Mouse (Mus musculus) intestine, postnatal 0 days (tissue): ENCODE results near the gene Polh. TPM values are rescaled to one million over a fixed set of nuclear protein-coding genes. Genes with fewer than 3 reads are reported as not detected.

Experiments used
- ATAC-seq: fragments of 200-750 bp; cut with Nextera tagmentation; 2 replicates; pipeline ENCODE4 v1.8.0; 2017; ENCODE audit warnings: mild to moderate bottlenecking, moderate TSS enrichment, moderate library complexity
- H3K27ac ChIP-seq: fragments of 300-500 bp; sonication (generic); 2 replicates; pipeline ENCODE4 v1.5.1; 2014; ENCODE audit warnings: mild to moderate bottlenecking, low read depth, low read length, moderate library complexity
- H3K27me3 ChIP-seq: fragments of 300-500 bp; sonication (generic); replicated peaks from 2 replicates; pipeline ENCODE4 v1.6.1; 2014; ENCODE audit warnings: low read length, mixed read lengths; ENCODE audit not compliant: control insufficient read depth, insufficient read depth
- H3K36me3 ChIP-seq: fragments of 300-500 bp; sonication (generic); 2 replicates; pipeline ENCODE4 v1.6.1; 2014; ENCODE audit warnings: mild to moderate bottlenecking, moderate library complexity; ENCODE audit not compliant: control insufficient read depth, insufficient read depth
- H3K4me1 ChIP-seq: fragments of 300-500 bp; sonication (generic); replicated peaks from 2 replicates; pipeline ENCODE4 v1.6.1; 2014; ENCODE audit warnings: antibody characterized with exemption, low read length, mixed read lengths; ENCODE audit not compliant: control insufficient read depth, insufficient read depth
- H3K4me2 ChIP-seq: fragments of 300-500 bp; sonication (generic); replicated peaks from 2 replicates; pipeline ENCODE4 v1.6.1; 2014; ENCODE audit warnings: low read depth, mild to moderate bottlenecking, moderate library complexity
- H3K4me3 ChIP-seq: fragments of 300-500 bp; sonication (generic); 2 replicates; pipeline ENCODE4 v1.5.1; 2014; ENCODE audit warnings: low read depth, low read length
- H3K9ac ChIP-seq: fragments of 300-500 bp; sonication (generic); 2 replicates; pipeline ENCODE4 v1.6.1; 2014; ENCODE audit warnings: mild to moderate bottlenecking, low read depth, low read length
- H3K9me3 ChIP-seq: fragments of 300-500 bp; sonication (generic); 2 replicates; pipeline ENCODE4 v1.6.1; 2016; ENCODE audit warnings: mixed run types; ENCODE audit not compliant: control insufficient read depth
- CTCF ChIP-seq: sonication (generic); IDR thresholded peaks from 2 replicates; pipeline ENCODE4 v1.5.1; 2016; ENCODE audit warnings: low read depth, mild to moderate bottlenecking, control low read depth, antibody characterized with exemption, moderate library complexity
- WGBS: fragments of 180-500 bp; shearing (Covaris S2); extraction: QIAGEN DNeasy Blood & Tissue Kit; methylation state at CpG from one replicate; pipeline ENCODE4 v1.1.7; 2014; 5-methylcytosine and 5-hydroxymethylcytosine counted together
- polyA plus RNA-seq: library from polyadenylated mRNA; unstranded; fragments of >200 nt; fragmentation: Nextera tagmentation; extraction: Ambion mirVana; gene quantifications from 2 replicates; pipeline ENCODE4 v1.2.1, GENCODE M21; 2015

Polh gene
- polyA plus RNA-seq, 1 experiment from 2014 or later, result 4.7 TPM

- Histone ChIP-seq H3K4me3 (no peak overlapping the region), H3K4me2 (no peak overlapping the region), H3K9ac (no peak overlapping the region), H3K36me3 (peaks cover 61% of the 10 kb centered on the region), H3K9me3 (no peaks in the 10 kb centered on the region), H3K4me1 (no peaks in the 10 kb centered on the region), H3K27me3 (no peaks in the 10 kb centered on the region), H3K27ac (no peak overlapping the region)
- ATAC-seq, result no peak
- WGBS, result 90% methylated on average over 10 of the region's 10 CpGs
- TF ChIP-seq CTCF, result no peak
These were observed 37.7 kb downstream of the Polh start for GRCm38 (mm10) chr17:46164791-46165190.

GRCm38 (mm10) chr17:46164301-46164700 is 38.1 kb downstream of the Polh start:
- H3K9ac ChIP-seq, result no peak overlapping the region
- no peak for ATAC-seq
- WGBS, result 96% methylated on average over 8 of the region's 8 CpGs
- no peak overlapping the region for H3K27ac ChIP-seq
- no peak for TF ChIP-seq CTCF
- no peaks in the 10 kb centered on the region for H3K27me3 ChIP-seq
- peaks cover 4% of the 10 kb centered on the region; the same call in 1 of the 2 replicates for H3K4me1 ChIP-seq
- peaks cover 56% of the 10 kb centered on the region for H3K36me3 ChIP-seq
- H3K4me3 ChIP-seq, result no peak overlapping the region
- no peaks in the 10 kb centered on the region for H3K9me3 ChIP-seq
- no peak overlapping the region for H3K4me2 ChIP-seq

GRCm38 (mm10) chr17:46162951-46163421 is 39.5 kb downstream of the Polh start:
- no peaks in the 10 kb centered on the region for H3K9me3 ChIP-seq
- no peaks in the 10 kb centered on the region for H3K27me3 ChIP-seq
- TF ChIP-seq CTCF, result no peak
- ATAC-seq, result 0 out of 2 replicates have a peak, but pooled peaks have one; percentile 3
- H3K9ac ChIP-seq, result peak overlapping the region; percentile 24; the same call in 1 of the 2 replicates
- H3K4me1 ChIP-seq, result peaks cover 7% of the 10 kb centered on the region; the same call in 1 of the 2 replicates
- 39% methylated on average over 9 of the region's 9 CpGs for whole genome bisulfite sequencing
- H3K36me3 ChIP-seq, result peaks cover 43% of the 10 kb centered on the region
- H3K27ac ChIP-seq, result peak overlapping the region; percentile 87
- peak overlapping the region; percentile 81 for H3K4me2 ChIP-seq
- peak overlapping the region; percentile 16; the same call in 1 of the 2 replicates for H3K4me3 ChIP-seq

- peaks cover 38% of the 10 kb centered on the region for H3K36me3 ChIP-seq
- H3K27ac ChIP-seq, result peak overlapping the region; percentile 87
- ATAC-seq, result no peak
- 59% methylated on average over 7 of the region's 7 CpGs for WGBS
- H3K4me2 ChIP-seq, result peak overlapping the region; percentile 81
- no peak for TF ChIP-seq CTCF
- no peak overlapping the region for H3K9ac ChIP-seq
- H3K4me3 ChIP-seq, result peak overlapping the region; percentile 16; the same call in 1 of the 2 replicates
- H3K4me1 ChIP-seq, result peaks cover 7% of the 10 kb centered on the region; the same call in 1 of the 2 replicates
- no peaks in the 10 kb centered on the region for H3K9me3 ChIP-seq
- H3K27me3 ChIP-seq, result no peaks in the 10 kb centered on the region
These were observed 39.9 kb downstream of the Polh start for GRCm38 (mm10) chr17:46162551-46162950.

- ATAC-seq, result no peak
- Histone ChIP-seq H3K4me2 (peak overlapping the region; percentile 81), H3K27ac (peak overlapping the region; percentile 87), H3K9ac (peak overlapping the region; percentile 80), H3K4me1 (peaks cover 7% of the 10 kb centered on the region; the same call in 1 of the 2 replicates), H3K4me3 (peak overlapping the region; percentile 80), H3K27me3 (no peaks in the 10 kb centered on the region), H3K36me3 (peaks cover 30% of the 10 kb centered on the region), H3K9me3 (no peaks in the 10 kb centered on the region)
- 38% methylated on average over 9 of the region's 9 CpGs for WGBS
- TF ChIP-seq CTCF, result no peak
These were observed 40.7 kb downstream of the Polh start for GRCm38 (mm10) chr17:46161710-46162109.

- H3K27me3 ChIP-seq, result no peaks in the 10 kb centered on the region
- H3K4me1 ChIP-seq, result peaks cover 7% of the 10 kb centered on the region; the same call in 1 of the 2 replicates
- peak overlapping the region; percentile 87 for H3K27ac ChIP-seq
- peak overlapping the region; percentile 80 for H3K9ac ChIP-seq
- H3K4me2 ChIP-seq, result peak overlapping the region; percentile 81
- ATAC-seq, result no peak
- TF ChIP-seq CTCF, result no peak
- peaks cover 25% of the 10 kb centered on the region for H3K36me3 ChIP-seq
- H3K9me3 ChIP-seq, result no peaks in the 10 kb centered on the region
- WGBS, result under 1% methylated on average over 19 of the region's 19 CpGs
- peak overlapping the region; percentile 80 for H3K4me3 ChIP-seq
These were observed 41.3 kb downstream of the Polh start for GRCm38 (mm10) chr17:46161179-46161578.
